Mouse (Mus musculus): ENCODE measurements around the gene Topbp1.

DNA sequence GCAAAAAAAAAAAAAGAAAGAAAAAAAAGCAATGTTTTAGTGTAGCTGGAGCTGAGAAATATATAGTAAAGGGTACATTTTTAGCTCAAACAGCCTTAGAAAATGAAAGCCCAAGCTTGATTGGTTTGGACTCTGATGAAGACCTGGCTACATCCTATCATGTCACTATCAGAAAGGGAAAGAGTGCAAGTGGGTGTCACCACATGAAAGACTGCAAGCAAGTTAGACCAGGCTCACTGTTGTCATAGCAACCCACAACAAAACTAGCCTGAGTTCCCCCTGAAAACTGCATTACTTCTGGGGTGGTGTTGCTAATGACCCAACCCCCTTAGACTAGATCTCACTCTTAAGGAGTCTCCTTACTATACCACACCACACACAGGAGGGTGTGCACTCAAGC lies 31.9 kb downstream of the Topbp1 start:
- TF ChIP-seq GATA1 (IDR thresholded peaks at IDR 0.05; ENCODE audit: low read length) = no peak
- no peak for TF ChIP-seq TAL1 (IDR thresholded peaks at IDR 0.05; ENCODE audit: low read length)

All from erythroblast, embryonic 14.5 days (primary cell).